Mouse (Mus musculus) hindbrain, postnatal 0 days (tissue): ENCODE data around the gene Fkbp15. TPM values are rescaled to one million over a fixed set of nuclear protein-coding genes. Genes with fewer than 3 reads are reported as not detected.

Experiments
- ATAC-seq: fragments of 200-750 bp; cut with Nextera tagmentation; 2 replicates; pipeline ENCODE4 v1.8.0; 2017; ENCODE audit warnings: mild to moderate bottlenecking, moderate TSS enrichment, moderate library complexity
- DNase-seq: peaks from one replicate; pipeline ENCODE4 v3.0.0-alpha.2; 2015; ENCODE audit warnings: low spot score
- H3K27ac ChIP-seq: fragments of 300-500 bp; sonication (generic); 2 replicates; pipeline ENCODE4 v1.5.1; 2014; ENCODE audit warnings: mild to moderate bottlenecking
- H3K27me3 ChIP-seq: fragments of 300-500 bp; sonication (generic); 2 replicates; pipeline ENCODE4 v1.6.1; 2014; ENCODE audit warnings: low read length, mixed read lengths; ENCODE audit not compliant: insufficient read depth
- H3K36me3 ChIP-seq: fragments of 300-500 bp; sonication (generic); 2 replicates; pipeline ENCODE4 v1.6.1; 2014; ENCODE audit warnings: low read length, mixed read lengths; ENCODE audit not compliant: insufficient read depth
- H3K4me1 ChIP-seq: fragments of 300-500 bp; sonication (generic); 2 replicates; pipeline ENCODE4 v1.6.1; 2014; ENCODE audit warnings: antibody characterized with exemption, low read length, mixed read lengths; ENCODE audit not compliant: insufficient read depth
- H3K4me2 ChIP-seq: fragments of 300-500 bp; sonication (generic); 2 replicates; pipeline ENCODE4 v1.6.1; 2014; ENCODE audit warnings: low read depth, mild to moderate bottlenecking, low read length, moderate library complexity, mixed read lengths
- H3K4me3 ChIP-seq: fragments of 300-500 bp; sonication (generic); 2 replicates; pipeline ENCODE4 v1.5.1; 2014; ENCODE audit warnings: low read length
- H3K9ac ChIP-seq: fragments of 300-500 bp; sonication (generic); replicated peaks from 2 replicates; pipeline ENCODE4 v1.6.1; 2014; ENCODE audit warnings: mild to moderate bottlenecking, low read length, moderate library complexity, mixed read lengths
- H3K9me3 ChIP-seq: fragments of 300-500 bp; sonication (generic); 2 replicates; pipeline ENCODE4 v1.6.1; 2016; ENCODE audit warnings: low read length, mixed read lengths
- CTCF ChIP-seq: IDR thresholded peaks from 2 replicates; pipeline ENCODE4 v1.5.1; 2016; ENCODE audit warnings: antibody characterized with exemption, control low read depth, low read depth
- WGBS: fragments of 180-500 bp; shearing (Covaris S2); extraction: QIAGEN DNeasy Blood & Tissue Kit; methylation state at CpG from one replicate; pipeline ENCODE4 v1.1.7; 2014; 5-methylcytosine and 5-hydroxymethylcytosine counted together
- polyA plus RNA-seq: library from polyadenylated mRNA; unstranded; fragments of >200 nt; fragmentation: Nextera tagmentation; extraction: Ambion mirVana; gene quantifications from 2 replicates; pipeline ENCODE4 v1.2.1, GENCODE M21; 2015
- total RNA-seq: library from RNA; depleted of rRNA; stranded (reverse); fragments of >200 nt; gene quantifications from 2 replicates; pipeline ENCODE4 v1.2.3, GENCODE M21; 2014

The Fkbp15 gene
- total and polyA plus RNA-seq, 2 experiments from 2014 or later: 22.6 to 38.3 TPM

- peak; percentile 94 for ATAC-seq
- Histone ChIP-seq H3K27ac (peak overlapping the region; percentile 78), H3K9me3 (no peaks in the 10 kb centered on the region), H3K27me3 (no peaks in the 10 kb centered on the region), H3K4me2 (peak overlapping the region; percentile 80), H3K9ac (peak overlapping the region; percentile 63), H3K36me3 (peaks cover 6% of the 10 kb centered on the region; the same call in 1 of the 2 replicates), H3K4me3 (peak overlapping the region; percentile 80), H3K4me1 (peaks cover 15% of the 10 kb centered on the region)
- under 1% methylated on average over 51 of the region's 55 CpGs for WGBS
- TF ChIP-seq CTCF: peak; percentile 29; the same call in 1 of the 2 replicates
- peak; percentile 91 for DNase-seq
Measured at GRCm38 (mm10) chr4:62286257-62286991, 73.9 kb downstream of the Fkbp15 start.

- Histone ChIP-seq H3K4me3 (peak overlapping the region; percentile 80), H3K9me3 (no peaks in the 10 kb centered on the region), H3K9ac (no peak overlapping the region), H3K27ac (no peak overlapping the region), H3K4me2 (peak overlapping the region; percentile 80), H3K27me3 (no peaks in the 10 kb centered on the region), H3K36me3 (peaks cover 6% of the 10 kb centered on the region; the same call in 1 of the 2 replicates), H3K4me1 (peaks cover 15% of the 10 kb centered on the region)
- TF ChIP-seq CTCF: no peak
- no peak for ATAC-seq
- no peak for DNase-seq
- 70% methylated on average over 8 of the region's 8 CpGs for WGBS
Measured at GRCm38 (mm10) chr4:62285576-62285975, 74.8 kb downstream of the Fkbp15 start.

- Histone ChIP-seq H3K4me2 (no peak overlapping the region), H3K36me3 (no peaks in the 10 kb centered on the region), H3K4me1 (peaks cover 10% of the 10 kb centered on the region), H3K4me3 (no peak overlapping the region), H3K9me3 (no peaks in the 10 kb centered on the region), H3K27ac (no peak overlapping the region), H3K27me3 (no peaks in the 10 kb centered on the region), H3K9ac (no peak overlapping the region)
- no peak for TF ChIP-seq CTCF
- ATAC-seq (no peak), DNase-seq (no peak)
- 83% methylated on average over 7 of the region's 7 CpGs for WGBS
Measured at GRCm38 (mm10) chr4:62282969-62283368, 77.4 kb downstream of the Fkbp15 start.

GRCm38 (mm10) chr4:62281319-62281718, 79.0 kb downstream of the Fkbp15 start:
- no peaks in the 10 kb centered on the region for H3K36me3 ChIP-seq

GRCm38 (mm10) chr4:62278081-62278480, 82.3 kb downstream of the Fkbp15 start:
- ATAC-seq: no peak
- Histone ChIP-seq H3K36me3 (no peaks in the 10 kb centered on the region), H3K9me3 (no peaks in the 10 kb centered on the region), H3K4me2 (no peak overlapping the region), H3K4me3 (no peak overlapping the region), H3K4me1 (no peaks in the 10 kb centered on the region), H3K27ac (no peak overlapping the region), H3K9ac (no peak overlapping the region), H3K27me3 (no peaks in the 10 kb centered on the region)
- WGBS: 58% methylated on average over 4 of the region's 4 CpGs
- no peak for DNase-seq
- TF ChIP-seq CTCF: 0 out of 2 replicates have a peak, but pooled peaks have one; percentile 2

More at GRCm38 (mm10) chr4:62281319-62281718, 79.0 kb downstream of the Fkbp15 start:
- no peak for TF ChIP-seq CTCF
- WGBS: 60% methylated on average over 5 of the region's 5 CpGs
- Histone ChIP-seq H3K27me3 (no peaks in the 10 kb centered on the region), H3K4me1 (no peaks in the 10 kb centered on the region), H3K4me2 (no peak overlapping the region), H3K27ac (no peak overlapping the region), H3K9ac (no peak overlapping the region), H3K9me3 (no peaks in the 10 kb centered on the region), H3K4me3 (no peak overlapping the region)
- no peak for DNase-seq
- no peak for ATAC-seq

GRCm38 (mm10) chr4:62277222-62277621, 83.1 kb downstream of the Fkbp15 start:
- H3K27ac ChIP-seq: no peak overlapping the region
- no peaks in the 10 kb centered on the region for H3K9me3 ChIP-seq
- no peak for ATAC-seq
- no peak; the same call in 1 of the 2 replicates for TF ChIP-seq CTCF
- 73% methylated on average over 3 of the region's 3 CpGs for WGBS
- H3K27me3 ChIP-seq: no peaks in the 10 kb centered on the region
- H3K4me2 ChIP-seq: no peak overlapping the region
- H3K36me3 ChIP-seq: no peaks in the 10 kb centered on the region
- no peak overlapping the region for H3K4me3 ChIP-seq
- no peak for DNase-seq
- no peak overlapping the region for H3K9ac ChIP-seq
- no peaks in the 10 kb centered on the region for H3K4me1 ChIP-seq

GRCm38 (mm10) chr4:62276642-62277041, 83.7 kb downstream of the Fkbp15 start:
- ATAC-seq (no peak), DNase-seq (no peak)
- WGBS: 82% methylated on average over 10 of the region's 10 CpGs
- Histone ChIP-seq H3K4me1 (no peaks in the 10 kb centered on the region), H3K9me3 (no peaks in the 10 kb centered on the region), H3K9ac (no peak overlapping the region), H3K4me2 (no peak overlapping the region), H3K27ac (no peak overlapping the region), H3K27me3 (no peaks in the 10 kb centered on the region), H3K4me3 (no peak overlapping the region), H3K36me3 (no peaks in the 10 kb centered on the region)
- TF ChIP-seq CTCF: no peak
